Mouse (Mus musculus) CH12.LX (cell line): ENCODE data around the gene Fam243. TPM values are rescaled to one million over a fixed set of nuclear protein-coding genes. Genes with fewer than 3 reads are reported as not detected.

Experiments
- DNase-seq: peaks from one replicate; pipeline ENCODE4 v3.0.0-alpha.2; 2013; ENCODE audit errors: extremely low read depth
- H3K27ac ChIP-seq: 2 replicates; pipeline ENCODE4 v1.5.1; 2012; ENCODE audit warnings: low read depth, mild to moderate bottlenecking, control low read depth, moderate library complexity; ENCODE audit not compliant: insufficient read depth
- H3K27me3 ChIP-seq: replicated peaks from 2 replicates; pipeline ENCODE3; 2012; ENCODE audit warnings: inconsistent platforms
- H3K36me3 ChIP-seq, 2 experiments: replicated peaks in 1 of 2; 2 replicates each; pipeline versions ENCODE3 to v1.6.1; 2012; ENCODE audit warnings: inconsistent platforms in 1 of 2, low read length in 1 of 2, mild to moderate bottlenecking in 1 of 2, mixed read lengths in 1 of 2, moderate library complexity in 1 of 2; ENCODE audit not compliant: control insufficient read depth in 1 of 2, insufficient read depth in 1 of 2
- H3K4me1 ChIP-seq, 2 experiments: 2 replicates each; pipeline ENCODE4 v1.6.1; 2012; ENCODE audit warnings: inconsistent platforms in 1 of 2, moderate library complexity in 1 of 2; ENCODE audit not compliant: insufficient read depth in 2 of 2, control insufficient read depth in 1 of 2
- H3K4me2 ChIP-seq: 2 replicates; pipeline ENCODE4 v1.6.1; 2012; ENCODE audit warnings: low read depth, mild to moderate bottlenecking, control low read depth; ENCODE audit not compliant: poor library complexity, insufficient read depth, severe bottlenecking
- H3K4me3 ChIP-seq, 3 experiments: fragments of 150-350 bp in 1 of 3; sonication (generic) in 1 of 3; replicated peaks in 1 of 3; 2 replicates each; pipeline versions ENCODE3 to v1.5.1; 2011 to 2012; ENCODE audit warnings: low read depth in 2 of 3, low read length in 2 of 3, mild to moderate bottlenecking in 2 of 3, moderate library complexity in 2 of 3, control low read depth in 1 of 3, improper control_type of control experiment in 1 of 3, inconsistent platforms in 1 of 3, mixed read lengths in 1 of 3; ENCODE audit not compliant: poor library complexity in 1 of 3
- H3K79me2 ChIP-seq: replicated peaks from 2 replicates; pipeline ENCODE4 v1.6.1; 2012; ENCODE audit warnings: mild to moderate bottlenecking, moderate library complexity; ENCODE audit not compliant: control insufficient read depth, poor library complexity, insufficient read depth, severe bottlenecking; ENCODE audit errors: extremely low read depth
- H3K9ac ChIP-seq: 2 replicates; pipeline ENCODE4 v1.6.1; 2012; ENCODE audit warnings: low read depth, mild to moderate bottlenecking, control low read depth, moderate library complexity; ENCODE audit not compliant: insufficient read depth
- H3K9me3 ChIP-seq: replicated peaks from 2 replicates; pipeline ENCODE3; 2012; ENCODE audit warnings: low read length, inconsistent platforms, mixed read lengths
- CHD2 ChIP-seq: IDR thresholded peaks from 2 replicates; pipeline ENCODE4 v1.6.1; 2011; ENCODE audit warnings: low read length, improper control_type of control experiment
- CTCF ChIP-seq, 2 experiments: IDR thresholded peaks in 1 of 2; conservative IDR thresholded peaks in 1 of 2; 2 replicates each; pipeline ENCODE4 v1.5.1; 2011 to 2012; ENCODE audit warnings: low read depth in 2 of 2, low read length in 2 of 2, improper control_type of control experiment in 1 of 2, inconsistent platforms in 1 of 2, mild to moderate bottlenecking in 1 of 2, moderate library complexity in 1 of 2
- ELF1 ChIP-seq: IDR thresholded peaks from 2 replicates; pipeline ENCODE4 v1.6.1; 2014; ENCODE audit warnings: low read depth, mild to moderate bottlenecking, inconsistent platforms, low read length, improper control_type of control experiment
- IRF4 ChIP-seq: IDR thresholded peaks from 2 replicates; pipeline ENCODE4 v1.6.1; 2014; ENCODE audit warnings: low read depth, mild to moderate bottlenecking, inconsistent platforms, low read length, improper control_type of control experiment
- JUN ChIP-seq: IDR thresholded peaks from 2 replicates; pipeline ENCODE4 v1.6.1; 2011; ENCODE audit warnings: low read depth, mild to moderate bottlenecking, low read length, improper control_type of control experiment, moderate library complexity; ENCODE audit not compliant: insufficient read depth
- JUND ChIP-seq: conservative IDR thresholded peaks from 2 replicates; pipeline ENCODE4 v1.6.1; 2011; ENCODE audit warnings: low read depth, low read length, improper control_type of control experiment
- MAFK ChIP-seq: IDR thresholded peaks from 2 replicates; pipeline ENCODE4 v1.6.1; 2011; ENCODE audit warnings: low read length, improper control_type of control experiment; ENCODE audit not compliant: insufficient replicate concordance
- MAX ChIP-seq: IDR thresholded peaks from 2 replicates; pipeline ENCODE4 v1.6.1; 2011; ENCODE audit warnings: low read length, improper control_type of control experiment
- MAZ ChIP-seq: IDR thresholded peaks from 2 replicates; pipeline ENCODE4 v1.6.1; 2012; ENCODE audit warnings: low read depth, mild to moderate bottlenecking, inconsistent platforms, low read length, improper control_type of control experiment, moderate library complexity
- MXI1 ChIP-seq: IDR thresholded peaks from 2 replicates; pipeline ENCODE4 v1.6.1; 2011; ENCODE audit warnings: mild to moderate bottlenecking, low read depth, low read length, improper control_type of control experiment
- MYC ChIP-seq: IDR thresholded peaks from 2 replicates; pipeline ENCODE4 v1.6.1; 2011; ENCODE audit warnings: low read depth, mild to moderate bottlenecking, improper control_type of control experiment, low read length
- NELFE ChIP-seq: IDR thresholded peaks from 2 replicates; pipeline ENCODE4 v1.6.1; 2011; ENCODE audit warnings: low read depth, low read length, improper control_type of control experiment
- RAD21 ChIP-seq: IDR thresholded peaks from 2 replicates; pipeline ENCODE4 v1.6.1; 2011; ENCODE audit warnings: low read depth, mild to moderate bottlenecking, low read length, improper control_type of control experiment, moderate library complexity
- SMC3 ChIP-seq: IDR thresholded peaks from 2 replicates; pipeline ENCODE4 v1.6.1; 2011; ENCODE audit warnings: low read depth, low read length, improper control_type of control experiment
- TCF12 ChIP-seq: IDR thresholded peaks from 2 replicates; pipeline ENCODE4 v1.6.1; 2014; ENCODE audit warnings: low read depth, mild to moderate bottlenecking, inconsistent platforms, low read length, improper control_type of control experiment
- UBTF ChIP-seq: IDR thresholded peaks from 2 replicates; pipeline ENCODE4 v1.6.1; 2012; ENCODE audit warnings: low read depth, mild to moderate bottlenecking, inconsistent platforms, low read length, improper control_type of control experiment, moderate library complexity
- USF2 ChIP-seq: conservative IDR thresholded peaks from 2 replicates; pipeline ENCODE4 v1.6.1; 2011; ENCODE audit warnings: low read depth, low read length, improper control_type of control experiment
- ZC3H11A ChIP-seq: IDR thresholded peaks from 2 replicates; pipeline ENCODE4 v1.6.1; 2012; ENCODE audit warnings: low read depth, mild to moderate bottlenecking, inconsistent platforms, low read length, improper control_type of control experiment
- dilution Hi-C: fragments of 300-500 bp; cut with MboI; formaldehyde crosslinking; loops from 2 replicates; pipeline ENCODE4 v1.14.3; 2020; ENCODE audit warnings: low sequenced_read_pairs; ENCODE audit not compliant: extremely low pct_unique_long_range_greater_than_20kb, extremely low pct_ligation_motif_present
- in situ Hi-C: fragments of 300-500 bp; cut with MboI; formaldehyde crosslinking; loops from 3 replicates; pipeline ENCODE4 v1.14.3; 2019; ENCODE audit warnings: low sequenced_read_pairs, low pct_ligation_motif_present, low pct_unique_long_range_greater_than_20kb, mixed read lengths
- polyA plus RNA-seq: library from polyadenylated mRNA; unstranded; fragments of >175 nt; gene quantifications from 2 replicates; pipeline ENCODE4 v1.2.1, GENCODE M21; 2012; ENCODE audit warnings: low read depth; ENCODE audit not compliant: insufficient read length
- total RNA-seq, 2 experiments: library from RNA; depleted of rRNA; stranded (reverse); fragments of 300-350 nt in 1 of 2; fragments of >200 nt in 1 of 2; gene quantifications; 2 replicates each; pipeline ENCODE4 v1.2.3; 2012 to 2014

Fam243 gene
- total and polyA plus RNA-seq, 3 experiments, result not detected

GRCm38 (mm10) chr16:92313953-92314741 is 7.1 kb downstream of the Fam243 start:
- in situ Hi-C loops, result no loop called here
- DNase-seq, result peak; percentile 89
- Histone ChIP-seq H3K4me2 (no peak overlapping the region), H3K4me3 (no peak overlapping the region), H3K9ac (no peak overlapping the region), H3K79me2 (no peaks in the 10 kb centered on the region), H3K9me3 (peaks cover 10% of the 10 kb centered on the region), H3K4me1 (peaks cover 21 to 40% of the 10 kb centered on the region in 2 experiments), H3K36me3 (peaks cover 22 to 48% of the 10 kb centered on the region in 2 experiments), H3K27ac (no peak overlapping the region), H3K27me3 (no peaks in the 10 kb centered on the region)
- peak; percentile 66 for TF ChIP-seq ZC3H11A
- TF ChIP-seq SMC3, result peak; percentile 97
- TF ChIP-seq MXI1, result no peak; the same call in 1 of the 2 replicates
- TF ChIP-seq RAD21, result peak; percentile 98
- TF ChIP-seq MAX, result no peak
- peak; percentile 93 to 99 for TF ChIP-seq CTCF (conservative IDR thresholded peaks at IDR 0.05 in 1 of 2, IDR thresholded peaks at IDR 0.05 in 1 of 2; ENCODE audit: low read depth in 2 of 2, low read length in 2 of 2)
- TF ChIP-seq MYC, result no peak
- TF ChIP-seq ELF1, result peak; percentile 44
- peak; percentile 49 for TF ChIP-seq TCF12
- TF ChIP-seq UBTF, result no peak
- TF ChIP-seq MAFK, result no peak
- TF ChIP-seq JUND, result no peak
- peak; percentile 34; the same call in 1 of the 2 replicates for TF ChIP-seq IRF4
- no peak for TF ChIP-seq USF2
- TF ChIP-seq MAZ, result peak; percentile 78
- TF ChIP-seq JUN, result no peak
- TF ChIP-seq NELFE, result peak; percentile 40; the same call in 1 of the 2 replicates
- peak; percentile 77 for TF ChIP-seq CHD2
- dilution Hi-C loops, result no loop called here

GRCm38 (mm10) chr16:92309126-92309525 is 12.1 kb downstream of the Fam243 start:
- in situ Hi-C loops (no loop called here), dilution Hi-C loops (no loop called here)
- no peak overlapping the region for H3K27ac ChIP-seq
- no peak for DNase-seq
- H3K79me2 ChIP-seq, result no peaks in the 10 kb centered on the region
- no peaks in the 10 kb centered on the region for H3K27me3 ChIP-seq
- no peaks in the 10 kb centered on the region for H3K9me3 ChIP-seq
- H3K4me1 ChIP-seq, result peaks cover 0 to 27% of the 10 kb centered on the region in 2 experiments; a peak in 2 of 4 replicates
- peaks cover 52 to 85% of the 10 kb centered on the region in 2 experiments for H3K36me3 ChIP-seq
- no peak overlapping the region for H3K4me3 ChIP-seq
- TF ChIP-seq USF2, result no peak
- no peak overlapping the region for H3K4me2 ChIP-seq
- H3K9ac ChIP-seq, result no peak overlapping the region
